Mouse (Mus musculus): ENCODE measurements around the gene Gfi1. TPM values are rescaled to one million over a fixed set of nuclear protein-coding genes. Genes with fewer than 3 reads are reported as not detected.

Gene Gfi1
- polyA plus RNA-seq, 1 experiment: 0.19 TPM

GRCm38 (mm10) chr5:107722661-107723532, 2.9 kb downstream of the Gfi1 start:
- DNase-seq (ENCODE audit: low read depth): no peak

GRCm38 (mm10) chr5:107721638-107722011, 4.2 kb downstream of the Gfi1 start:
- DNase-seq (ENCODE audit: low read depth): no peak

- no peak for DNase-seq (ENCODE audit: low read depth)
Observed at GRCm38 (mm10) chr5:107720991-107721637, 4.7 kb downstream of the Gfi1 start.

GRCm38 (mm10) chr5:107720511-107720910, 5.3 kb downstream of the Gfi1 start:
- DNase-seq (ENCODE audit: low read depth): no peak

GRCm38 (mm10) chr5:107719786-107720185, 6.0 kb downstream of the Gfi1 start:
- DNase-seq (ENCODE audit: low read depth): no peak

- no peak for DNase-seq (ENCODE audit: low read depth)
Observed at GRCm38 (mm10) chr5:107719209-107719608, 6.6 kb downstream of the Gfi1 start.

- DNase-seq (ENCODE audit: low read depth): no peak
Observed at GRCm38 (mm10) chr5:107717871-107718361, 7.9 kb downstream of the Gfi1 start.

GRCm38 (mm10) chr5:107711689-107712088, 14.1 kb downstream of the Gfi1 start:
- DNase-seq (ENCODE audit: low read depth): no peak

- DNase-seq (ENCODE audit: low read depth): no peak
Observed at GRCm38 (mm10) chr5:107708124-107708797, 17.6 kb downstream of the Gfi1 start.

- DNase-seq (ENCODE audit: low read depth): no peak
Observed at GRCm38 (mm10) chr5:107706262-107706661, 19.6 kb downstream of the Gfi1 start.

GRCm38 (mm10) chr5:107705756-107706155, 20.1 kb downstream of the Gfi1 start:
- no peak for DNase-seq (ENCODE audit: low read depth)

- no peak for DNase-seq (ENCODE audit: low read depth)
Observed at GRCm38 (mm10) chr5:107703207-107703763, 22.6 kb downstream of the Gfi1 start.

- no peak for DNase-seq (ENCODE audit: low read depth)
Observed at GRCm38 (mm10) chr5:107701658-107702057, 24.2 kb downstream of the Gfi1 start.

GRCm38 (mm10) chr5:107700873-107701272, 25.0 kb downstream of the Gfi1 start:
- DNase-seq (ENCODE audit: low read depth): no peak

- DNase-seq (ENCODE audit: low read depth): no peak
Observed at GRCm38 (mm10) chr5:107698888-107699287, 26.9 kb downstream of the Gfi1 start.

GRCm38 (mm10) chr5:107695019-107695418, 30.8 kb downstream of the Gfi1 start:
- DNase-seq (ENCODE audit: low read depth): no peak

- no peak for DNase-seq (ENCODE audit: low read depth)
Observed at GRCm38 (mm10) chr5:107688499-107688866, 37.4 kb downstream of the Gfi1 start.

GRCm38 (mm10) chr5:107687592-107688498, 38.0 kb downstream of the Gfi1 start:
- DNase-seq (ENCODE audit: low read depth): peak; percentile 8

- DNase-seq (ENCODE audit: low read depth): no peak
Observed at GRCm38 (mm10) chr5:107687161-107687560, 38.7 kb downstream of the Gfi1 start.

- DNase-seq (ENCODE audit: low read depth): no peak
Observed at GRCm38 (mm10) chr5:107684380-107684779, 41.5 kb downstream of the Gfi1 start.

- DNase-seq (ENCODE audit: low read depth): no peak
Observed at GRCm38 (mm10) chr5:107681300-107681699, 44.5 kb downstream of the Gfi1 start.
